Mouse (Mus musculus) embryonic facial prominence, embryonic 15.5 days (tissue): ENCODE measurements around the gene Fkbp8. TPM values are rescaled to one million over a fixed set of nuclear protein-coding genes. Genes with fewer than 3 reads are reported as not detected.
A peak's percentile ranks its signal among the peaks of the same experiment; 100 is the strongest.

Experiments used
- ATAC-seq: fragments of 200-750 bp; cut with Nextera tagmentation; 2 replicates; pipeline ENCODE4 v1.8.0; 2017; ENCODE audit warnings: low read depth, moderate TSS enrichment; ENCODE audit not compliant: insufficient number of reproducible peaks, low FRiP score, low TSS enrichment
- H3K27ac ChIP-seq: fragments of 300-500 bp; sonication (generic); replicated peaks from 2 replicates; pipeline ENCODE4 v1.5.1; 2015; ENCODE audit warnings: mild to moderate bottlenecking, inconsistent platforms
- H3K27me3 ChIP-seq: fragments of 300-500 bp; sonication (generic); 2 replicates; pipeline ENCODE4 v1.6.1; 2015; ENCODE audit warnings: inconsistent platforms
- H3K36me3 ChIP-seq: fragments of 300-500 bp; sonication (generic); 2 replicates; pipeline ENCODE4 v1.6.1; 2015; ENCODE audit warnings: mild to moderate bottlenecking, inconsistent platforms
- H3K4me1 ChIP-seq: fragments of 300-500 bp; sonication (generic); 2 replicates; pipeline ENCODE4 v1.6.1; 2015; ENCODE audit warnings: inconsistent platforms
- H3K4me2 ChIP-seq: fragments of 300-500 bp; sonication (generic); replicated peaks from 2 replicates; pipeline ENCODE4 v1.6.1; 2015; ENCODE audit warnings: mild to moderate bottlenecking, inconsistent platforms
- H3K4me3 ChIP-seq: fragments of 300-500 bp; sonication (generic); replicated peaks from 2 replicates; pipeline ENCODE4 v1.5.1; 2015; ENCODE audit warnings: mild to moderate bottlenecking, inconsistent platforms
- H3K9ac ChIP-seq: fragments of 300-500 bp; sonication (generic); 2 replicates; pipeline ENCODE4 v1.6.1; 2015; ENCODE audit warnings: inconsistent platforms
- H3K9me3 ChIP-seq: fragments of 300-500 bp; sonication (generic); replicated peaks from 2 replicates; pipeline ENCODE4 v1.6.1; 2016; ENCODE audit warnings: inconsistent platforms
- WGBS: fragments of 180-500 bp; shearing (Covaris S2); methylation state at CpG from one replicate; pipeline ENCODE4 v1.1.7; 2015; 5-methylcytosine and 5-hydroxymethylcytosine counted together
- polyA plus RNA-seq: library from polyadenylated mRNA; unstranded; fragments of >200 nt; fragmentation: Nextera tagmentation; extraction: Ambion mirVana; gene quantifications from 2 replicates; pipeline ENCODE4 v1.2.1, GENCODE M21; 2015

Gene Fkbp8
- polyA plus RNA-seq, 1 experiment from 2014 or later: 324 TPM

DNA sequence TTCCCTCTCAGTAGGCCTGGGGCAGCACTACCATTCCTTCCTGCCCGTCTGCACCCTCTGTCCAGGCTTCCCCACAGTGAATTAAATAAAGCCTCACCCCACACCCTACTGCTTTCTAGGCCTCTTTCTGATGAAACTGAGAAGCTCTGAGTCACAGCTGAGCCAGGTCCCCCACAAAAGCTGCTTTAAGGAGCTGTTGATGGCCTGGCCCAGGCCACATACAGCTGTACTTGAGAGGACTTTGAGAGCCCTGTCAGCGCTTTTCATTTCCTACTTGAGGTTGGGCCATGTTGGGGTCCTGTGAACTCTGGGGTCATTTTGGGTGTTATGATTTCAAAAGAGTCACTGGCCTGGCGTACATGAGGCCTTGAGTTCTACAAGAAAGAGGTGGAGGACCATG is 7.7 kb downstream of the Fkbp8 start:
- WGBS: 89% methylated on average over 3 of the region's 3 CpGs
- H3K4me3 ChIP-seq: no peak overlapping the region
- H3K36me3 ChIP-seq: peaks cover 73% of the 10 kb centered on the region
- no peak overlapping the region for H3K4me2 ChIP-seq
- peaks cover 11% of the 10 kb centered on the region for H3K4me1 ChIP-seq
- no peaks in the 10 kb centered on the region for H3K9me3 ChIP-seq
- no peak overlapping the region for H3K9ac ChIP-seq
- H3K27ac ChIP-seq: no peak overlapping the region
- H3K27me3 ChIP-seq: no peaks in the 10 kb centered on the region
- ATAC-seq: no peak

DNA sequence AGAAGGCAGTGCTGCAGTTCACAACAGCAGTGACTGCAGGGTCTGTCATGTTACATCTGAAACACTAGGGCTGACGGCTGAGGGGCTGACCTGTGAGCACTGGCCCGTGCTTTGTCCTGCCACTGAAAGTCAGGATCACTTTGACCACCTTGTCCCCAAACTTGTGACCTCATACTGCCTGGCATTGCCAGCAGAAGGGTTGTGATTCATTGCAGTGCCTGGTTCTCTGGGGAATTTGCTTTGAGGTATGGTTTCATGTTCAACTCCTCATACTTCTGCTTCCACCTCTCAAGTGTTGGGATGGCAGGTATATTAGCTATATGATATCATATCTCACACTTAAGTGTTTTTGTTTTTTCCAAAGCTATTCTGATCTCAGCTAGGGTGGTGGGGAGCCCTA is 8.2 kb downstream of the Fkbp8 start:
- no peak overlapping the region for H3K27ac ChIP-seq
- H3K9me3 ChIP-seq: no peaks in the 10 kb centered on the region
- ATAC-seq: no peak
- 79% methylated on average over 2 of the region's 2 CpGs for WGBS
- no peak overlapping the region for H3K9ac ChIP-seq
- H3K36me3 ChIP-seq: peaks cover 68% of the 10 kb centered on the region
- no peaks in the 10 kb centered on the region for H3K27me3 ChIP-seq
- no peak overlapping the region for H3K4me3 ChIP-seq
- no peak overlapping the region for H3K4me2 ChIP-seq
- H3K4me1 ChIP-seq: peaks cover 16% of the 10 kb centered on the region

DNA sequence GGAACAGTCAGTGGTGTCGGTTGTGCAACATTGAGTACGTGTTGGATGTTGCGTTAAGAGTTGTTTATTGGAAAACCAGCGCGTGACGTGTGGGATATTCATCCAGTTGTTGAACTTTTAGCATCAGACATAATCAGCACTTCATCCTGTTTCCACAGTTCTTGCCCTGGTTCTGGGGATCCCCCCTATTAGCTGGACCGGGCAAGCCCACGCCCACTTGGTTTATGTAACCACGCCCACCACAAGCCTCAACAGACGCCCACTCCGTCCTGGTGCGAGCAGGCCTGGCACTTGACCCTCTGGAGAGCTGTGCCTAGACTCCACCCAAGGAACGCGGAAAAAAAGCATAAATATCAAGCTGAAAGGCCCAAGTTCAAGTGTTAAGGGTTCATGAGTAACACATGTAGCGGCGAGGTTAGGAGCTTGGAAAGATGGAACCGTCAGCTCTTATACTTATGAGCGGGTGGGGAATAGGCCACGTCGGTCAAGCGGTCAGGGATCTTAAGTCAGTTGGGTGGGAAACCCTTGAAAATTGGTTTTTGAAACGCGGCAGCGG is 10.6 kb downstream of the Fkbp8 start:
- 14% methylated on average over 24 of the region's 24 CpGs for WGBS
- Histone ChIP-seq H3K9ac (peak overlapping the region; percentile 31), H3K9me3 (no peaks in the 10 kb centered on the region), H3K4me3 (peak overlapping the region; percentile 91), H3K4me1 (peaks cover 28% of the 10 kb centered on the region), H3K36me3 (peaks cover 44% of the 10 kb centered on the region), H3K27ac (peak overlapping the region; percentile 84), H3K4me2 (peak overlapping the region; percentile 80), H3K27me3 (no peaks in the 10 kb centered on the region)
- ATAC-seq: no peak

DNA sequence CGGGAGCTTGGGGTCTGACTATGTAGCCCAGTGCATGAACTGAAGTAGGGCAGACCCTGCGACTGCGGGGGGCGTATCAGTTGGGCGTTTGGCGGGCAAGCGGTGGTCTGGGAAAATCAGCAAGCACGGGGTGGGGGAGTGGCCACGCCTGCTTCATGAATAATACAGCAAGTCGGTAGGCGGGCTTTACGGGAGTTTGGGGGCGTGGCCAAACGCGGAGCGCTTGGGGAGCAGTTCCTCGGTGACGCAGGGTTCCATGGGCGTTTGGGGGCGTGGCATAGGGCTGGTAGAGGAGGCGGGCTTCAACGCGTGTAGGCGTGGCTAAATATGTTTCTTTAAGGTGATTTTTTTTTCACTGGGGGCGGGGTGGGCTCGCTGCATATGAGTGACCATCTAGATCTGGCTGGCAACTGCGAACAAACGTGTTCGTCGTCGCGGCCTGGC is 11.1 kb downstream of the Fkbp8 start:
- Histone ChIP-seq H3K9ac (peak overlapping the region; percentile 31), H3K27me3 (no peaks in the 10 kb centered on the region), H3K4me2 (peak overlapping the region; percentile 80), H3K27ac (peak overlapping the region; percentile 98), H3K36me3 (peaks cover 38% of the 10 kb centered on the region), H3K4me3 (peak overlapping the region; percentile 91), H3K9me3 (no peaks in the 10 kb centered on the region), H3K4me1 (peaks cover 28% of the 10 kb centered on the region)
- peak; percentile 84 for ATAC-seq
- under 1% methylated on average over 32 of the region's 32 CpGs for WGBS

DNA sequence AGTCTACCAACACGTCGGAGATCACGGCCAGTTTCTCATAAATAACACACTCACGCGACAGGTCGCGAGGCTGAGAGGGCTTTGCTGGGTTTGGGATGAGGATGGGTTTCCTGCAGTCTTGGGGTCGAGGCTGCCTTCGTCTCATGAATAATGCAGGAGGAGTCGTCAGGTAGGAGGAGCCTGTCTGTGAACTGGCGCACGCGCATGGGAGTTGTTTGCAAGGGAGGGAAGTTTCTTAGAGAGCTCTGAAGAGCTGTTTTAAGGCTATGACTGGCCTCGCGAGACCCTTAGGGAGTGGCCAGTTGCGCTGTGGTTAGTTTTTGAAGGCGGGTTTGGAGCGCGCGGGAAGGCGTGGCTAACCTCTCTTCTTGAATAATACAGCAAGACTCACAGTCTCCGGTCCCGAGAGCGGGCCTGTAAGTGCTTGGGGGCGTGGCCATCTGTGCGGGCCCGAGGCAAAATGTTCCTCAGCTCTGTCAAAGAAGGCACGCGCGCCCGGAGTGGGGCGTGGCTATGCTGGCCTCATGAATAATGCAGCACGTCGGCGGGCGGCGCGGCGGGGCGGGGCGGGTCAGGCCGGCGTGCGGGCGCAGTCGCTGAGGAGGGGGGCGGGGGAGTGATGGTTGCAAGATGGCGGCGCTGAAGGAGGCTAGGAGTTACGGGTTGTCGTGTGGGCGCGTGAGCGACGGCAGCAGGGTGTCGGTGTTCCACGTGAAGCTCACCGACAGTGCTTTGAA is 11.7 kb downstream of the Fkbp8 start, which contains the start of gene Ell:
Gene Ell, plus strand, starts transcription at position 381 of the 737 bp plus-strand sequence.
- under 1% methylated on average over 58 of the region's 58 CpGs for WGBS
- Histone ChIP-seq H3K27me3 (no peaks in the 10 kb centered on the region), H3K4me1 (peaks cover 28% of the 10 kb centered on the region), H3K36me3 (peaks cover 32% of the 10 kb centered on the region), H3K9me3 (no peaks in the 10 kb centered on the region), H3K9ac (peak within 1 kb of the TSS; percentile 90), H3K4me3 (peak within 1 kb of the TSS; percentile 91), H3K27ac (peak within 1 kb of the TSS; percentile 98), H3K4me2 (peak within 1 kb of the TSS; percentile 80)
- ATAC-seq: peak; percentile 92

DNA sequence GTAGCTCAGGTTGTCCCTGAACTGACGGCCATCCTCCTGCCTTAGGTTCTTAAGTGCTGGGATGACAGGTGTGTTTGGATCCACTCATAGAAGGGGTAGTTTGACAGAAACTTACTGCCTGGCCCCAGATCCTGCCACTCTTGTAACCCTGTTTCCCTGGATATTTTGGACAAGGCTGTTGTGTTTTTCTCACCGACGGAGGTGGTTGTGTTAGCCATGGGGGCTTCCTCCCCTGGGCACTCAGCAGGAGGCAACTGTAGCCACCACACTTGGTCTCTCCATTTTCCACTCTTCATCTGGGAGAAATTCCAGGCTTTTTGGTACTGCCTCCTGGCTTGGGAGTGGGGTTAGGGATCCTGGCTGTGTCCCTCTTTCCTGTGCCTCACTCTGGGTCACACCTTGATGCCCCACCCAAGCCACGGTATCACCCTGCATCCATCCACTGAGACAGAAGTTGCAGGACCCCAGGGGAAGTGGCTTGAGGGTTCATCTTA is 12.5 kb downstream of the Fkbp8 start:
- no peaks in the 10 kb centered on the region for H3K9me3 ChIP-seq
- peaks cover 24% of the 10 kb centered on the region for H3K36me3 ChIP-seq
- H3K9ac ChIP-seq: peak overlapping the region; percentile 90
- peak overlapping the region; percentile 91 for H3K4me3 ChIP-seq
- H3K27ac ChIP-seq: peak overlapping the region; percentile 98
- ATAC-seq: no peak
- 3% methylated on average over 4 of the region's 4 CpGs for WGBS
- H3K4me1 ChIP-seq: peaks cover 28% of the 10 kb centered on the region
- H3K27me3 ChIP-seq: no peaks in the 10 kb centered on the region
- H3K4me2 ChIP-seq: peak overlapping the region; percentile 80

DNA sequence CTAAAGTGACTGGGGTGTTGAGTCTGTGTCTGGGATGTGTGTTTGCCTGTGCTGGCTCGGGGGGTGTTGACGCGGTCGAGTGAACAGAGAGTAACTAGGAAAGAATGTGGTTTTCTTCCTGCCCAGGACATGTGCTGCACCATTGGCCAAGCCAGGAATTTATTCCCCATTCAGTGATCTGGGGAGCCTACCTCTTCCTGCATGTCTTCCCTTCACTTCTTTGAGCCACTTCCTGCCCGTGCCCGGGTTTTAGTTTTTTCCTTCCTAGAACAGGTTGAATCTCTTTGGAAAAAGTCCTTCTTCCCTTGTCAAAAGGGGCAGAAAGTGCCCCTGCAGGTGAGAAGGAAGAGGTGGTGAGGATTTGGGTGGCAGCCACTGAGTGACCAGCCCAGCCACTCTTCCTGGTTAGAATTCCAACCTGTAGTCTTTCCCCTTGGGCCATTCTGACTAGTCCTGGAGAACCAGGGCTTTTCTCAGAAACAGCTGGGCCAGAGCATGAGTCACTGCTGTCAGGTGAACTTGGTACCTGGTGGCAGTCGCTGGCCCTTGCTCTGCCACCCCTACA is 13.1 kb downstream of the Fkbp8 start:
- Histone ChIP-seq H3K9me3 (no peaks in the 10 kb centered on the region), H3K27ac (peak overlapping the region; percentile 49; the same call in 1 of the 2 replicates), H3K36me3 (peaks cover 19% of the 10 kb centered on the region), H3K4me2 (peak overlapping the region; percentile 80), H3K4me1 (peaks cover 28% of the 10 kb centered on the region), H3K9ac (peak overlapping the region; percentile 90), H3K4me3 (peak overlapping the region; percentile 91), H3K27me3 (no peaks in the 10 kb centered on the region)
- 30% methylated on average over 7 of the region's 7 CpGs for WGBS
- ATAC-seq: no peak

GRCm38 (mm10) chr8:70541081-70541480 is 13.6 kb downstream of the Fkbp8 start:
- peak overlapping the region; percentile 91 for H3K4me3 ChIP-seq
- H3K9ac ChIP-seq: 0 out of 2 replicates have a peak overlapping the region, but pooled peaks have one; percentile 90
- H3K4me2 ChIP-seq: peak overlapping the region; percentile 80
- H3K4me1 ChIP-seq: peaks cover 28% of the 10 kb centered on the region
- no peaks in the 10 kb centered on the region for H3K9me3 ChIP-seq
- WGBS: 81% methylated on average over 5 of the region's 5 CpGs
- no peaks in the 10 kb centered on the region for H3K27me3 ChIP-seq
- no peak for ATAC-seq
- H3K36me3 ChIP-seq: peaks cover 14% of the 10 kb centered on the region
- H3K27ac ChIP-seq: peak overlapping the region; percentile 49; the same call in 1 of the 2 replicates

DNA sequence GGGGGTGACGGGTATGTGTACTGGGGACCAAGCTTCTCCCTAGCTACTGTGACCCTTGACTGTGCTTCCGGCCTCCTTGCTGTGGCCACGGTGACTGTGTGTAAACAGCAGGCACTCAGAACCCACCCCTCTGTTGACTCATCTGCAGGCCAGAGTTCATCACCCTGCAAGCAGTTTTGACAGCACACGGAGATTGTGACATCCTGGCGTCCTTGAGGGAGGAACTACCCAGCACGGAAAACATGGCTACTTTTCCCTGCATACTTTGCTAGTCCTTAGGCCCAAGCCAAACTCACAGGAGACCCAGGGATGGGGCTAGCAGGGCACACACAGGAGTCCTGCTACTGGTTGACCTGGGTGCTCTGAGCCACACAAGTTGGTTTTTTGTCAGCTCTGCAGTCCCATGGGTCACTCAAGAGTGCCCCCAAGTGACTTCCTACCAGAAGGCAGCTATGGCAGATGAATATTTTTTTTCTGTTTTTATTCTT is 16.7 kb downstream of the Fkbp8 start:
- H3K9ac ChIP-seq: no peak overlapping the region
- peaks cover 24% of the 10 kb centered on the region for H3K4me1 ChIP-seq
- H3K9me3 ChIP-seq: no peaks in the 10 kb centered on the region
- H3K27ac ChIP-seq: no peak overlapping the region
- no peak overlapping the region for H3K4me2 ChIP-seq
- ATAC-seq: no peak
- WGBS: 63% methylated on average over 6 of the region's 6 CpGs
- H3K36me3 ChIP-seq: no peaks in the 10 kb centered on the region
- no peak overlapping the region for H3K4me3 ChIP-seq
- no peaks in the 10 kb centered on the region for H3K27me3 ChIP-seq

DNA sequence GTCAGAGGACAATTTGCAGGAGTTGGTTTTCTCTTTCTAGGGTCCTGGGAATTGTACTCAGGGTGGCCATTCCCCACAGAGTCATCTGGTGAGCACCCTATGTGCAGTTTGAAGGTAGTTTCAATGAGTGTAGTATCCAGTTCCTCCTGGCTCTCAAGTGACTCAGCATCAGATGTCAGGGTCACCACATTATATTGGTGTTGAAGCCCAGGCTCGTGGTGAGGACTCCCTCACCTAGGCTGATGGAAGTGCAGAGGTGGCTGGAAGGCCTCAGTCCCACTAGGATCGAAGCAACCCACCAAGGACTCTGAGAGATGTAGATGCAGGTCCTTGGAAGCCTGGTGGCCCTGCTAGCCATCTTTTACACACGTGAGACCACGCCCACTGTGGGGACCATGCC is 18.9 kb downstream of the Fkbp8 start:
- Histone ChIP-seq H3K27me3 (no peaks in the 10 kb centered on the region), H3K36me3 (no peaks in the 10 kb centered on the region), H3K27ac (no peak overlapping the region), H3K4me3 (no peak overlapping the region), H3K4me1 (peaks cover 14% of the 10 kb centered on the region), H3K4me2 (no peak overlapping the region), H3K9me3 (no peaks in the 10 kb centered on the region), H3K9ac (no peak overlapping the region)
- WGBS: 83% methylated on average over 4 of the region's 4 CpGs
- no peak for ATAC-seq

DNA sequence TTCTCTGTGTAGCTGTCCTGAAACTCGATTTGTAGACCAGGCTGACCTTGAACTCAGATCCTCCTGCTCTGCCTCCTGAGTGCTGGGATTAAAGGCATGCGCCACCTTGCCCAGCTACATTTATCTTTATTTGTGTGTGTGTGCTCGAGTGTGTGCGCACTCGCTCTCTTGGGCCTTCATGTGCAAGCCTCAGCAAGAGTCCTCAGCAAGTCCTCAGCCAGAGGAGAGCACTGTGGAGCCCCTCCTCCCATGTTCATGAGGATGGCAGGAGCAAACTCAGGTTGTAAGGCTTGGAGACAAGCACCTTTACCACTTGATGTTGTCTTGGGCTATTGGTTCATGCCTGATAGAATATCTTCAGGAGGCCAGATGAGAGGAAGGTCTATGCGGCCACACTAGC is 20.2 kb downstream of the Fkbp8 start:
- no peak overlapping the region for H3K4me2 ChIP-seq
- 86% methylated on average over 6 of the region's 6 CpGs for WGBS
- no peak overlapping the region for H3K9ac ChIP-seq
- H3K4me3 ChIP-seq: no peak overlapping the region
- no peak overlapping the region for H3K27ac ChIP-seq
- H3K27me3 ChIP-seq: no peaks in the 10 kb centered on the region
- no peaks in the 10 kb centered on the region for H3K36me3 ChIP-seq
- no peak for ATAC-seq
- H3K9me3 ChIP-seq: no peaks in the 10 kb centered on the region
- peaks cover 15% of the 10 kb centered on the region for H3K4me1 ChIP-seq
